Mouse (Mus musculus) embryo, embryonic 10 days (tissue): ENCODE measurements at regions not wholly inside any gene's neighbourhood (a gene's known extent, or its start where the extent isn't known, plus 50 kb on each side); places are given as distances from the start of the nearest gene placed in this dataset.

ENCODE experiments used
- DNase-seq: peaks from one replicate; pipeline ENCODE4 v3.0.0-alpha.2; 2015; ENCODE audit warnings: low spot score

GRCm38 (mm10) chr12:77666411-77666810, 428.5 kb downstream of the Fut8 start:
- no peak for DNase-seq

GRCm38 (mm10) chr12:77667151-77667874, 429.4 kb downstream of the Fut8 start:
- no peak for DNase-seq

GRCm38 (mm10) chr12:77667875-77668204, 429.9 kb downstream of the Fut8 start:
- peak; percentile 86 for DNase-seq

GRCm38 (mm10) chr12:77670531-77670930, 432.6 kb downstream of the Fut8 start:
- DNase-seq, result no peak

- DNase-seq, result no peak
Measured at GRCm38 (mm10) chr12:77674352-77674751, 436.4 kb downstream of the Fut8 start.

- DNase-seq, result peak; percentile 79
Measured at GRCm38 (mm10) chr12:77674755-77675154, 436.8 kb downstream of the Fut8 start.

GRCm38 (mm10) chr12:77678040-77678439, 440.1 kb downstream of the Fut8 start:
- peak; percentile 77 for DNase-seq

- DNase-seq, result no peak
Measured at GRCm38 (mm10) chr12:77694101-77694500, 456.2 kb downstream of the Fut8 start.

GRCm38 (mm10) chr12:77696039-77696631, 458.2 kb downstream of the Fut8 start:
- no peak for DNase-seq

- no peak for DNase-seq
Measured at GRCm38 (mm10) chr12:77696662-77697061, 458.7 kb downstream of the Fut8 start.

- DNase-seq, result no peak
Measured at GRCm38 (mm10) chr12:77698088-77698487, 460.2 kb downstream of the Fut8 start.

GRCm38 (mm10) chr12:77699896-77700605, 462.1 kb downstream of the Fut8 start:
- no peak for DNase-seq

- DNase-seq, result no peak
Measured at GRCm38 (mm10) chr12:77715506-77715905, 477.6 kb downstream of the Fut8 start.

- peak; percentile 59 for DNase-seq
Measured at GRCm38 (mm10) chr12:77715979-77716378, 478.1 kb downstream of the Fut8 start.

GRCm38 (mm10) chr12:77727766-77728165, 466.3 kb upstream of the Gm6657 start:
- no peak for DNase-seq

GRCm38 (mm10) chr12:77739047-77739760, 454.8 kb upstream of the Gm6657 start:
- no peak for DNase-seq

GRCm38 (mm10) chr12:77742716-77743115, 451.3 kb upstream of the Gm6657 start:
- DNase-seq, result peak; percentile 38

- DNase-seq, result no peak
Measured at GRCm38 (mm10) chr12:77749438-77750007, 444.5 kb upstream of the Gm6657 start.

GRCm38 (mm10) chr12:77752181-77752580, 441.9 kb upstream of the Gm6657 start:
- DNase-seq, result no peak

GRCm38 (mm10) chr12:77756021-77756420, 438.0 kb upstream of the Gm6657 start:
- no peak for DNase-seq

GRCm38 (mm10) chr12:77760976-77761375, 433.1 kb upstream of the Gm6657 start:
- no peak for DNase-seq

GRCm38 (mm10) chr12:77776011-77776546, 418.0 kb upstream of the Gm6657 start:
- DNase-seq, result no peak
